Mouse (Mus musculus) G1E-ER4 (cell line): ENCODE measurements around the gene 4930513O06Rik. TPM values are rescaled to one million over a fixed set of nuclear protein-coding genes. Genes with fewer than 3 reads are reported as not detected.

Experiments
- GATA1 ChIP-seq: IDR thresholded peaks from one replicate; pipeline ENCODE4 v1.8.0; 2012; ENCODE audit warnings: low read length, inconsistent platforms
- polyA plus RNA-seq: library from polyadenylated mRNA; stranded (reverse); fragments of >175 nt; gene quantifications from 2 replicates; pipeline ENCODE4 v1.2.3, GENCODE M21; 2012

The 4930513O06Rik gene
- polyA plus RNA-seq, result not detected in 2 replicates

DNA sequence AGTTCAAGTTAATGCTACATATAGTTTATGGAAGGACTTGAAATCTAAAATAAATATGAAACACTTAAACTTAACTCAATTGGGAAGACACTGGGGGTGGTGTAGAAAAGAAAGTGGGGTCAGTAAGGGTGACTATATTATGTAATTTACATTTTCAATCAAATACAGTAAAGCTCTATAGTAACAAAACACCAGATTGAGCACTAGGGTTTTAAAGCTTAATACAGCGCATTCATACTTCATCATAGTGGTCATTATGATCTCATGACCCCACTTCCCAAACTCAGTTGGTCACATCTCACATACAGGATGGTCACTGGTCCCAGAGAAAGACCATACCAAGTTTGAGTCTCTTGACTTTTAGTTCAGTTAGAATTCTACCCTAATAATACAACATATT, at the start of gene 4930513O06Rik:
Gene 4930513O06Rik, plus strand, starts transcription at position 301 of the 400 bp plus-strand sequence.
- no peak for TF ChIP-seq GATA1

- TF ChIP-seq GATA1, result no peak
Observed at GRCm38 (mm10) chrX:139037666-139038065, 48.4 kb upstream of the 4930513O06Rik start.

DNA sequence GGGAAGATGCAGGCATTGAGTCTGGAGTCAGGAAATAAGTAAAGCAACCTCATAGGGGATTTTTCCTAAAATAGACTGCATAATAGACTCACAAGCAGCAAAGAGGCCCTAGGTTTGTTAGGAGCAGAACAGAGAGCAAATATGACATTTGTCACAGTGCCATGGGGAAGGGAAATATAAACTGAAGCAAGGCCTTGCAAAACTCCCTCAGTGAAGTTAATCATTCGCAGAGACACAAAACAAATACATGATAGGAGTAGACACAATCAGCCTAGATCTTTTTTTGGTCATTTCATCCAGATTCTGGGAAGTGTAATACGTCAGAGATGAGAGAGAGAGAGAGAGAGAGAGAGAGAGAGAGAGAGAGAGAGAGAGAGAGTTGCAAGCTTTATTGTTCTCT, 46.7 kb upstream of the 4930513O06Rik start:
- no peak for TF ChIP-seq GATA1

DNA sequence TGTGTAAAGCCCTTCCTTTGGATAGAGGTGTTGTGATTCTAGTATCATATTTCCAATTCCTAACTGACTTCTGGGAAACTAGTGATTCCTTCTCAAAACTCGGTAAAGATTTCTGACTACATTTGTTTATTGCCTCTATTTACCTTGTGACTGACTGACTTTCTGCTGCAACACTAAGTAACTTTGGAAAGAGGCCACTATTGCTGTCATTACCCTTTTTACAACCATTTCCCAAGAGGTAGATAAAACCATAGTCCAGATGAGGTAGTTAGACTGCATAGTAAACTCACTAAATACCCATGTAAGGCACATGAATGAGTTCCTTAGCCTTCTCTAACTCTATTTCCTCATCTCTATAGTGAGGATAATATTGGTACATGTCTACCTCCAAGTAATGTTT, 44.9 kb upstream of the 4930513O06Rik start:
- no peak for TF ChIP-seq GATA1

DNA sequence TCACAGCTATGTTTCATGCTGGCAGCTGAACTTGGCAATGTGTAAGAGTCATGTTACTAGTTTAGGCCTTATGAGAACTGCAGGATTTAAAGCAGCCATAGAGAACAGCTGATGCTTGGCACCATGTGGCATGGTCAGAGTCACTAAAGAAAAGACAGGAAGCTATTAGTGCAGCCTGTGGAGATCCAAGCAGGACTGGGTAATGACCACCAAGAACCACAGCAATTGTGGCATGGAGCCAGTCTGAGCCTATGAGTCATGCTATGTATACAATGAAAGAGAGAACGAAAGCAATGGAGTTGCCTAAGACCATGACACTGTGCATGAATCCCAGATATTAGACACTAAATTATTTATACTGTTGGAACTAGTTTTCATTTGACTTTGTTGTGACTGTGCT, 34.1 kb upstream of the 4930513O06Rik start:
- no peak for TF ChIP-seq GATA1

DNA sequence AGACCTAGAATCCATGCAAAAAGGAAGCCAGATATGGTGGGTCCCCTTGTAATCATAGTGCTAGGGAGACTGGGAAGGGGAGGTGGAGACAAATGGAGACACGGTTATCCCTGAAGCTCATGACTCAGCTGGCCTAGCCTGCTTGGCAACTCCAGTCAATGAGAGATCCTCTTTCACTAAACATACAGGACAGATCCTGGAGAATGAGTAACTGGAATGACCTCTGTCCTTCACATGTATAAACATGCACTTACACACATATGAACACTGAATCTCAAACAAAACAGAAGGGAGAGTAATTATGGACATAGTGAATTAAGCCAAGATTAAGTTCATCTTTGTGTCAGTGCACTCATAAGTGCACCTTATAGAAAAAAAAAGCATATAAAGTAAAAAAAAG, 32.9 kb upstream of the 4930513O06Rik start:
- no peak for TF ChIP-seq GATA1

DNA sequence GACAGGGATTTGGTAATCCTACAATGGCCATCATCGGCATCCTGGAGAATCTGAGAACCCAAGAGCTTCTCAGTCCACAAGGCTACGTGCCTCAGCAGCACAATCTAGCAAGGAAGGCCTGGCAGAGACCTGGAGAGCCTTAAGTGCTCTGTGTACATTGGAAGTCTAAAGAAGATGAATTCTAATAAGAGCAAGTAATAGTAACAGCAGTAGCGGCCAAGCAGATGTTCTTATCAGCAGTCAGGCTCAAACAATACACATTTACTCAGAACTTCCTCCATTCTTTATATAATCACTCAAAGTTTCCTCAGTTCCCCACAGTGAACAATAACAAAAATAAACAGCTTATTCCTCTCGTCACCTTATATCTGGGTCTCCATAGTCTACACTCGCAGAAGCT, 22.0 kb upstream of the 4930513O06Rik start:
- TF ChIP-seq GATA1, result no peak

GRCm38 (mm10) chrX:139078493-139078892, 7.5 kb upstream of the 4930513O06Rik start:
- TF ChIP-seq GATA1, result no peak

DNA sequence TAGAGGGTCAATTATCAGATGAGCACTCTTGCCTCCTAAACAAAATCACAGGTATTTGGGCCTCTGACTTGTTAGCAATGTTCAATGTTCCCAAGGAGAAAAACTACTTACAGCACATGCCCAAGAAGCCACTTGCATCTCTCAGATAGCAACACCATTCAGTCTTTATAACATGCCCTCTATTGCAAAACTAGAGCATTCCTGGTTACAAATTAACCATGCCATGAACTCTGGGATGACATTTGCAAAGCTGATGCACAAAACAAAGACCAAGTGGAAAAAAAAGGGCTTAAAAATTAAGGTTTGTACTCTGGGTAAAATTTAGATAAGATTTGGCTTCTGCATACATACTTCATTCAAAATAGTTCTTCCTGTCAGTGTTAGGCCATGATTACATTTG, 966 bp upstream of the 4930513O06Rik start, which contains the start of gene Serpina7:
Gene Serpina7, minus strand, starts transcription at position 160 of the 400 bp plus-strand sequence.
- no peak for TF ChIP-seq GATA1

- TF ChIP-seq GATA1, result no peak
Observed at GRCm38 (mm10) chrX:139097197-139097596, 11.2 kb downstream of the 4930513O06Rik start.

- no peak for TF ChIP-seq GATA1
Observed at GRCm38 (mm10) chrX:139134031-139134430, 48.0 kb downstream of the 4930513O06Rik start.

Other genes starting within 250 kb of the 4930513O06Rik start
- gene Nrk, start 171.8 kb upstream of the 4930513O06Rik start, polyA plus RNA-seq, result not detected in 2 replicates
- not detected in 2 replicates for gene Serpina7, start 1.0 kb upstream of the 4930513O06Rik start, polyA plus RNA-seq
- not detected in 2 replicates for gene 4933428M09Rik, start 93.0 kb downstream of the 4930513O06Rik start, polyA plus RNA-seq
- not detected in 2 replicates for gene Mum1l1, start 123.8 kb downstream of the 4930513O06Rik start, polyA plus RNA-seq
- gene Trap1a, start 247.4 kb downstream of the 4930513O06Rik start, polyA plus RNA-seq, result not detected in 2 replicates